Mouse (Mus musculus): ENCODE data around the gene Zfp853. TPM values are rescaled to one million over a fixed set of nuclear protein-coding genes. Genes with fewer than 3 reads are reported as not detected.

Zfp853 gene
- polyA plus RNA-seq, 2 experiments from 2014 or later, result not detected

DNA sequence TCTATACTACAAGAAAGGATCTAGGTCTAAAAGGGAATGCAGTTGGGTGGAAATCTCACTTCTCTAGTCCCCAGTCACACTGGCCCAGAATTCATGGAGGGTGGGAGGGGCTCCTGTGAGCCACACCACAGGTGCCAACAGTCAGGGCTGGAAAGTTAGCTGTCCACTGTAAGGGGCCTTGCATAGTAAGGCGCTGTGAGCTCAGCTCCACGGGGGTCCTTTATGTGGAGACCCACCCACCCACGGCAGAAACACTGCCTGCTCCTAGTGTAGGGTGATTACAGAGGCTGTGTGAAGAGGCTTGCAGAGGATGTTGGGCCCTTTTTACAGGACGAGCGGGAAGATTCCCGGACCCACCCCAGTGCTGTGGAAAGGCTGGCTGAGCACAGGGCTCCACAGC, 41.4 kb downstream of the Zfp853 start:
- no peak for ATAC-seq

DNA sequence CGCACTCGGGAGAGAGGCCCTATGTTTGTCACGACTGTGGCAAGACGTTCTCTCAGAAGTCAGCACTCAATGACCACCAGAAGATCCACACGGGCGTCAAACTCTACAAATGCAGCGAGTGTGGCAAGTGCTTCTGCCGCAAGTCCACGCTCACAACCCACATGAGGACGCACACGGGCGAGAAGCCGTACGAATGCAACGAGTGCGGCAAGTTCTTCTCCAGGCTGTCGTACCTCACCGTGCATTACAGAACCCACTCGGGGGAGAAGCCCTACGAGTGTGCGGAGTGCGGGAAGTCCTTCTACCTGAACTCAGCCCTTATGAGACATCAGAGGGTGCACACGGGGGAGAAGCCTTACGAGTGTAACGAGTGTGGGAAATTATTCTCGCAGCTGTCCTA, 48.5 kb downstream of the Zfp853 start:
- ATAC-seq, result no peak

Other genes starting within 250 kb of the Zfp853 start
- 10 to 100 TPM; 28.7 to 30.4 TPM for gene Rnf216, start 180.6 kb downstream of the Zfp853 start, polyA plus RNA-seq (2017; shearing (Covaris generic))
- gene Olfr718-ps1, start 146.0 kb downstream of the Zfp853 start, polyA plus RNA-seq (2017; shearing (Covaris generic)), result not detected
- gene Rbak, start 112.8 kb downstream of the Zfp853 start, polyA plus RNA-seq (2017; shearing (Covaris generic)), result 1 to 10 TPM; 6.7 to 8.8 TPM
- under 1 TPM in 1 of 2 experiments, not detected in 1; 0.29 TPM for gene Spdye4b, start 112.6 kb downstream of the Zfp853 start, polyA plus RNA-seq (2017; shearing (Covaris generic))
- gene Spdye4a, start 66.7 kb downstream of the Zfp853 start, polyA plus RNA-seq (2017; shearing (Covaris generic)), result not detected
- gene Zfp12, start 58.5 kb downstream of the Zfp853 start, polyA plus RNA-seq (2017; shearing (Covaris generic)), result 1 to 10 TPM; 2.8 to 3.0 TPM
- under 1 TPM; 0.19 to 0.25 TPM for gene Zfp316, start 23.6 kb downstream of the Zfp853 start, polyA plus RNA-seq (2017; shearing (Covaris generic))
- 1 to 10 TPM; 5.5 to 8.5 TPM for gene E130309D02Rik, start 21.7 kb upstream of the Zfp853 start, polyA plus RNA-seq (2017; shearing (Covaris generic))
- 10 to 100 TPM; 63.7 to 68.0 TPM for gene Zdhhc4, start 35.6 kb upstream of the Zfp853 start, polyA plus RNA-seq (2017; shearing (Covaris generic))
- not detected for gene Grid2ip, start 63.7 kb upstream of the Zfp853 start, polyA plus RNA-seq (2017; shearing (Covaris generic))
- gene Kdelr2, start 110.2 kb upstream of the Zfp853 start, polyA plus RNA-seq (2017; shearing (Covaris generic)), result 10 to 100 TPM; 71.0 to 76.8 TPM
- 10 to 100 TPM in 1 of 2 experiments, 1 to 10 TPM in 1; 8.5 to 10.6 TPM for gene Daglb, start 171.0 kb upstream of the Zfp853 start, polyA plus RNA-seq (2017; shearing (Covaris generic))
- gene Rac1, start 234.4 kb upstream of the Zfp853 start, polyA plus RNA-seq (2017; shearing (Covaris generic)), result 10 to 100 TPM; 63.1 to 70.0 TPM

All from activated CD4-positive, CD25-positive, alpha-beta regulatory T cell, adult 4 months (primary cell).